Mouse (Mus musculus): ENCODE results near the gene Ttll11. TPM values are rescaled to one million over a fixed set of nuclear protein-coding genes. Genes with fewer than 3 reads are reported as not detected.
A peak's percentile ranks its signal among the peaks of the same experiment; 100 is the strongest.

Ttll11 gene
- polyA plus RNA-seq, 1 experiment from 2014 or later, result 0.44 TPM

DNA sequence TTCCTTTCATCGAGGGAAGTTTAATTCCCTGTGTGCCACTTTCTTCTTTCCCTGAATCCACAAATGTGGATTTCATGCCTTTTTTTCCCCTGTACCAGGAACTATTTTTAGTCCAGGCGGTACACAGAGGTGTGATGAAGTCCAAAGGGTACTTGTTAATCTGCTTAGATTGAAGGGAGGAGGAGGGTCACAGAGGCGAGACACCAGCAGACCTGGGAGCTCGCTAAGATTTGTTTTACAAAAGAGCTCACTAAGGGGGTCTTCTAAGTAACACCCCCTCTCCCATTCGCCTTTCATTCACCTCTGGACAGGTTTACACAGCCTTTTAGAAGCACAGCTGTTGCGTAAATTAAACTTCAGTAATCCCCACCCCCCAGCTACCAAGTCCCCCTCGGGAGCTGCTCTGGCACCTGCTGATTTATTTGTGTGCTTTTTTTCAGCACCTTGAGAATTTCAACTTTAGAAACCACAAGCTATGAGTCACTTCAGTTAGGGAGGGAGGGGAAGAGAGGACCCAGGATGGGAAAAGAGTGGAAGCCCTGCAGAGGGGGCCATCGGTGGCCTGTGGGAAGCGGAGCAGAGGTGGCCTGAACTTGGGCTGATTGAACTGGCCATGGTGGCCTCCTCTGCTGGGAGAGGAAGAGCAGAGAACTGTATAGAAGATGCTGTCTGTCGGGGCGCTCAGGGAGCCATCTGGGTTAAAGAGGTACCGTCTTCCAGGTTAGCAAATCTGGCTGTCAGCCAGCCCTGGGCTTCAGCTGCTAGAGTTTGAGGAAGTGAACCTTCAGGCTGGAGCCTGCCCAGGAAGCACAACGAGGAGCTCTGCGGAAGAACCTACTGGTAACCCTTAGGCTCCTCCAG, 138.5 kb downstream of the Ttll11 start:
- peak; percentile 67 for ATAC-seq
- Histone ChIP-seq H3K27me3 (replicated peaks; ENCODE audit: control insufficient read depth, insufficient read depth, low read length) (no peaks in the 10 kb centered on the region), H3K27ac (ENCODE audit: low read depth, low read length) (no peak overlapping the region), H3K9me3 (ENCODE audit: control insufficient read depth) (0 out of 2 replicates have a peak, but pooled peaks cover 3% of the 10 kb centered on the region), H3K9ac (ENCODE audit: low read depth, low read length) (no peak overlapping the region), H3K4me2 (replicated peaks; ENCODE audit: low read depth) (peak overlapping the region; percentile 35), H3K4me3 (ENCODE audit: low read depth, low read length) (no peak overlapping the region), H3K4me1 (replicated peaks; ENCODE audit: control insufficient read depth, insufficient read depth, low read length) (no peaks in the 10 kb centered on the region), H3K36me3 (ENCODE audit: control insufficient read depth, insufficient read depth) (no peaks in the 10 kb centered on the region)
- TF ChIP-seq CTCF (IDR thresholded peaks at IDR 0.05; ENCODE audit: low read depth), result no peak
- WGBS, result 16% methylated on average over 14 of the region's 14 CpGs

DNA sequence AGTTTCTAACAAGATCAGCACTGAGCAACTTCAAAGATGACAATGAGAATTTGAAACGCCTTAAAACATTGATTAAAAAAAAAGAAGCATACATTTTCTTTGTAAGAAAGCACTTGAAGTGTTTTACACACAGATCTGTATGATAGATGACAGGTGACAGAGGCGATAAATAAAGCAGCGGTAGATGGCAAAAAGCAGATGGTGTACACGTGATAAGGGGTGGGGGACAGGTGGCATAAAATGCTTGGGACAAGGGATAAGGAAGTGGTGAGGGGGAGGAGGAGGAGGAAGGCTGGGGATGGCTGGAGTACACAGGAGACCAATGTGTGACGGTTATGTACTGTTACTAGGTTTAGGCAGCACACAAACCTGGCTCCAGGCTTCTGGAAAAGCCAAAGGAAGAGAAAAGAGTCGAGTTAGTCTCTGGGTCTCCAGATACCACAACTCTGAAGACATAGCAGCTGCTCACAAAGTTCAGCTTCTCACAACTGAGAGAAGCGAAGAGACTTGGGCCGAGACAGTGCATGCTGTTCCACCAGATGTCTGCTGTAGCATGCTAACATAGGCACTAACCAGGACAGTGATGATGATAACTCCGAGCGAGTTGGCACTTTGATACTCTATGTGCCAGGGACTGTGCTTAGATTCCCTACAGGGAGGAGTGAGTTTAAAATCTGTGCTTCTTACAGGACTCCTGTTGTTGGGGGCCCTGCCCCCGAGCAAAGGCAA, 140.8 kb downstream of the Ttll11 start:
- 68% methylated on average over 11 of the region's 11 CpGs for WGBS
- Histone ChIP-seq H3K36me3 (ENCODE audit: control insufficient read depth, insufficient read depth) (no peaks in the 10 kb centered on the region), H3K4me2 (replicated peaks; ENCODE audit: low read depth) (no peak overlapping the region), H3K27ac (ENCODE audit: low read depth, low read length) (no peak overlapping the region), H3K4me1 (replicated peaks; ENCODE audit: control insufficient read depth, insufficient read depth, low read length) (no peaks in the 10 kb centered on the region), H3K9ac (ENCODE audit: low read depth, low read length) (no peak overlapping the region), H3K9me3 (ENCODE audit: control insufficient read depth) (0 out of 2 replicates have a peak, but pooled peaks cover 3% of the 10 kb centered on the region), H3K27me3 (replicated peaks; ENCODE audit: control insufficient read depth, insufficient read depth, low read length) (no peaks in the 10 kb centered on the region), H3K4me3 (ENCODE audit: low read depth, low read length) (no peak overlapping the region)
- no peak for ATAC-seq
- no peak for TF ChIP-seq CTCF (IDR thresholded peaks at IDR 0.05; ENCODE audit: low read depth)

DNA sequence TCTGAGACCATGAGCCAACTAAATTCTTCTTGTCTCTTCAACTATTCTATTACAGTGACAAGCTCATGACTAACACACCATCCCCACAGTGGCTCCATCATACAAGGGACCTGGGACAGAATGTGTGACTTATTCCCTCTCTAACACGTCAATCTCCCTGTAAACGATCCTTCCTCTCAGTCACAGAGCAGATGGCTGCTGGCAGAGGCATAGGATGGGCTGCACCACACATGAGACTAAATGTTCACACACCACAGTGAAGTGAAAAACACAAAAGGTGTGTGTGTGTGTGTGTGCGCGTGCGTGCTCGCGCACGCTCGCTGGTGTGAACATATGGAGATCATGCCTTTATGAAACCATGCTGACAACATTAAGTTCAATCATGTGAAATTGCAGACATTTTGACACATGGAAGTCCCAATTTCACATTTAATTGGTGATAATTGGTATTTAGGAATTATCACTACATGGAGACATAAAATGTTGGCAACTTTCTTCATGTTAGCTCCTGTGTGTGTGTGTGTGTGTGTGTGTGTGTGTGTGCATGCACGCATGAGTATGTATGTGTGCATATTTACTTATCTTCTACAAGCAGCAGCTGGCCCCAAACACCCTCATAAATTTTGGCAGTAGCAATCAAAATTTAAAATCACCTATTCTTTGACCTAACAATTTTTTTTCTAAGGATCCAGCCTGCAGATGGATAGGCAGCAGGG, 145.4 kb downstream of the Ttll11 start:
- no peak overlapping the region for H3K27ac ChIP-seq (ENCODE audit: low read depth, low read length)
- no peak for TF ChIP-seq CTCF (IDR thresholded peaks at IDR 0.05; ENCODE audit: low read depth)
- no peaks in the 10 kb centered on the region for H3K27me3 ChIP-seq (replicated peaks; ENCODE audit: control insufficient read depth, insufficient read depth, low read length)
- H3K4me2 ChIP-seq (replicated peaks; ENCODE audit: low read depth), result no peak overlapping the region
- H3K36me3 ChIP-seq (ENCODE audit: control insufficient read depth, insufficient read depth), result no peaks in the 10 kb centered on the region
- WGBS, result 97% methylated on average over 10 of the region's 10 CpGs
- H3K4me1 ChIP-seq (replicated peaks; ENCODE audit: control insufficient read depth, insufficient read depth, low read length), result no peaks in the 10 kb centered on the region
- no peak overlapping the region for H3K9ac ChIP-seq (ENCODE audit: low read depth, low read length)
- H3K9me3 ChIP-seq (ENCODE audit: control insufficient read depth), result 0 out of 2 replicates have a peak, but pooled peaks cover 3% of the 10 kb centered on the region
- no peak for ATAC-seq
- no peak overlapping the region for H3K4me3 ChIP-seq (ENCODE audit: low read depth, low read length)

DNA sequence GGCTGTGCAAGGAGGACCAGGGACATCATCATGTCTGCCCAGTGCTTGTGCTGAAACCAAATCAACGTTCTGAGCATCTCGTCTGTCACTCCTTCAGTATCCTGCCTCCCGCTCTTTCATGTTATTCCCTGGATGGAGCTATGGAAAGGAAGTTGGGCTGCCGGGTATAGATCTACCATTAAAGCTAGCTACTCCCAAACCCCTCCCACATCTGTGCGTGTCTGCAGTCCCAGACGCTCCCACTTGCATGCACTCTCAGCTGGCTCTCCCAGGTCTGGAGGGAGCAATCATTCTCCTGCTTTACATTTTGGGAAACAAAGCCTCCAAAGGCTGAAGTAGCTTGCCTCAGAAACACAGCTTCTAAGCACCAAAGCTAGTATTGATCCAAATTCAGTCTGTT, 146.2 kb downstream of the Ttll11 start:
- TF ChIP-seq CTCF (IDR thresholded peaks at IDR 0.05; ENCODE audit: low read depth), result no peak
- Histone ChIP-seq H3K27ac (ENCODE audit: low read depth, low read length) (no peak overlapping the region), H3K9ac (ENCODE audit: low read depth, low read length) (no peak overlapping the region), H3K9me3 (ENCODE audit: control insufficient read depth) (0 out of 2 replicates have a peak, but pooled peaks cover 3% of the 10 kb centered on the region), H3K4me1 (replicated peaks; ENCODE audit: control insufficient read depth, insufficient read depth, low read length) (no peaks in the 10 kb centered on the region), H3K4me2 (replicated peaks; ENCODE audit: low read depth) (no peak overlapping the region), H3K27me3 (replicated peaks; ENCODE audit: control insufficient read depth, insufficient read depth, low read length) (no peaks in the 10 kb centered on the region), H3K36me3 (ENCODE audit: control insufficient read depth, insufficient read depth) (no peaks in the 10 kb centered on the region), H3K4me3 (ENCODE audit: low read depth, low read length) (no peak overlapping the region)
- WGBS, result 58% methylated on average over 6 of the region's 6 CpGs
- ATAC-seq, result no peak

DNA sequence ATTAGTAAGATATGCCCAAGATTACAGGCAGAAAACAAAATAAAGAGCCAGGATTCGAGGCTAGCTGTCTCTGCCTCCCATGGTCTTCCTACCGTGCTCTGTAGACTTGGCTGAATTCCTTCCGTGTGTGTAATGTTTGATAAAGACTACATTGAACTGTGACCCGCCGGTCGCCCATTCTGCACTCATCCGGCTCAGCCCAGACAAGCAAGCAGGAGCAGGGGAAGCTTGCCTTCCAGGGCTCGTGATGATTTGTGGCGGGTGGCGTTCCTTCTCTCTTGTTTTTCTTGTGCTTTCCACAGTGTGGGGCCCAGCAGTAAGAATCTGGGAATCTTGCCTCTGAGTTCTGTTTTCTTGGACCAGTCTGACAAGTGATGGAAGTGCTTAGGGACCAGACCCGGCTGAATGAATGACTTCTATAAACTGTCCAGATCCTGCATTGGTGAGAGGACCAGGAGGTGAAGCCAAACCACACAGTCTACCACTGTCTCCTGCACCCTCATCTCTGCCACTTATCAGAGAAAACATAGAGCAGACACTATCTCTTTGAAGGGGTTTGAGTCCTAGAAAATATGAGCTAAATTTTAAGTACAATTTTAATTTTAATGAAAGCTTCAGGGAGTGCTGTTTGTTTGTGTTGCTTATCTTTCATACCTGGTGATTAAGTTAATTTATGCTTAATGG, 146.8 kb downstream of the Ttll11 start:
- Histone ChIP-seq H3K27me3 (replicated peaks; ENCODE audit: control insufficient read depth, insufficient read depth, low read length) (no peaks in the 10 kb centered on the region), H3K36me3 (ENCODE audit: control insufficient read depth, insufficient read depth) (no peaks in the 10 kb centered on the region), H3K27ac (ENCODE audit: low read depth, low read length) (no peak overlapping the region), H3K9me3 (ENCODE audit: control insufficient read depth) (0 out of 2 replicates have a peak, but pooled peaks cover 3% of the 10 kb centered on the region), H3K4me3 (ENCODE audit: low read depth, low read length) (no peak overlapping the region), H3K9ac (ENCODE audit: low read depth, low read length) (no peak overlapping the region), H3K4me2 (replicated peaks; ENCODE audit: low read depth) (no peak overlapping the region), H3K4me1 (replicated peaks; ENCODE audit: control insufficient read depth, insufficient read depth, low read length) (no peaks in the 10 kb centered on the region)
- WGBS, result 10% methylated on average over 11 of the region's 11 CpGs
- TF ChIP-seq CTCF (IDR thresholded peaks at IDR 0.05; ENCODE audit: low read depth), result no peak
- peak; percentile 77 for ATAC-seq
